Mouse (Mus musculus): ENCODE data around the gene Rpp38. TPM values are rescaled to one million over a fixed set of nuclear protein-coding genes. Genes with fewer than 3 reads are reported as not detected.

Gene Rpp38
- polyA plus RNA-seq, 1 experiment from 2014 or later: 26.5 TPM

- WGBS: 55% methylated on average over 3 of the region's 3 CpGs
- H3K4me1 ChIP-seq (ENCODE audit: control insufficient read depth, insufficient read depth, low read length): no peaks in the 10 kb centered on the region; the same call in 1 of the 2 replicates
- ATAC-seq (ENCODE audit: low FRiP score, low TSS enrichment): no peak
- no peaks in the 10 kb centered on the region for H3K9me3 ChIP-seq (ENCODE audit: control insufficient read depth, low read length)
- H3K27me3 ChIP-seq (ENCODE audit: control insufficient read depth, insufficient read depth, low read length): no peaks in the 10 kb centered on the region
- H3K27ac ChIP-seq (ENCODE audit: low read depth, low read length): no peak overlapping the region
- no peak overlapping the region for H3K4me2 ChIP-seq (replicated peaks; ENCODE audit: low read depth, low read length)
- peaks cover 9% of the 10 kb centered on the region; the same call in 1 of the 2 replicates for H3K36me3 ChIP-seq (ENCODE audit: control insufficient read depth, insufficient read depth, low read length)
- no peak overlapping the region for H3K4me3 ChIP-seq (ENCODE audit: low read length)
- no peak overlapping the region for H3K9ac ChIP-seq (ENCODE audit: low read depth, low read length)
Observed at GRCm38 (mm10) chr2:3305426-3306025, 26.9 kb downstream of the Rpp38 start.

GRCm38 (mm10) chr2:3295826-3296225, 36.6 kb downstream of the Rpp38 start:
- H3K4me1 ChIP-seq (ENCODE audit: control insufficient read depth, insufficient read depth, low read length): no peaks in the 10 kb centered on the region
- H3K27me3 ChIP-seq (ENCODE audit: control insufficient read depth, insufficient read depth, low read length): no peaks in the 10 kb centered on the region
- no peaks in the 10 kb centered on the region for H3K9me3 ChIP-seq (ENCODE audit: control insufficient read depth, low read length)
- H3K4me3 ChIP-seq (ENCODE audit: low read length): no peak overlapping the region
- ATAC-seq (ENCODE audit: low FRiP score, low TSS enrichment): no peak
- H3K36me3 ChIP-seq (ENCODE audit: control insufficient read depth, insufficient read depth, low read length): no peaks in the 10 kb centered on the region
- 91% methylated on average over 7 of the region's 7 CpGs for whole genome bisulfite sequencing
- H3K4me2 ChIP-seq (replicated peaks; ENCODE audit: low read depth, low read length): no peak overlapping the region
- no peak overlapping the region for H3K27ac ChIP-seq (ENCODE audit: low read depth, low read length)
- no peak overlapping the region for H3K9ac ChIP-seq (ENCODE audit: low read depth, low read length)

GRCm38 (mm10) chr2:3292170-3292569, 40.3 kb downstream of the Rpp38 start:
- 89% methylated on average over 1 of the region's 1 CpGs for WGBS
- H3K27me3 ChIP-seq (ENCODE audit: control insufficient read depth, insufficient read depth, low read length): no peaks in the 10 kb centered on the region
- no peaks in the 10 kb centered on the region for H3K9me3 ChIP-seq (ENCODE audit: control insufficient read depth, low read length)
- no peak overlapping the region for H3K4me3 ChIP-seq (ENCODE audit: low read length)
- H3K4me2 ChIP-seq (replicated peaks; ENCODE audit: low read depth, low read length): no peak overlapping the region
- ATAC-seq (ENCODE audit: low FRiP score, low TSS enrichment): no peak
- no peak overlapping the region for H3K9ac ChIP-seq (ENCODE audit: low read depth, low read length)
- no peaks in the 10 kb centered on the region for H3K4me1 ChIP-seq (ENCODE audit: control insufficient read depth, insufficient read depth, low read length)
- no peak overlapping the region for H3K27ac ChIP-seq (ENCODE audit: low read depth, low read length)
- H3K36me3 ChIP-seq (ENCODE audit: control insufficient read depth, insufficient read depth, low read length): no peaks in the 10 kb centered on the region

- H3K27ac ChIP-seq (ENCODE audit: low read depth, low read length): no peak overlapping the region
- no peaks in the 10 kb centered on the region for H3K4me1 ChIP-seq (ENCODE audit: control insufficient read depth, insufficient read depth, low read length)
- no peak for ATAC-seq (ENCODE audit: low FRiP score, low TSS enrichment)
- WGBS: 65% methylated on average over 1 of the region's 1 CpGs
- H3K9me3 ChIP-seq (ENCODE audit: control insufficient read depth, low read length): no peaks in the 10 kb centered on the region
- no peak overlapping the region for H3K9ac ChIP-seq (ENCODE audit: low read depth, low read length)
- H3K36me3 ChIP-seq (ENCODE audit: control insufficient read depth, insufficient read depth, low read length): no peaks in the 10 kb centered on the region
- no peak overlapping the region for H3K4me2 ChIP-seq (replicated peaks; ENCODE audit: low read depth, low read length)
- no peak overlapping the region for H3K4me3 ChIP-seq (ENCODE audit: low read length)
- H3K27me3 ChIP-seq (ENCODE audit: control insufficient read depth, insufficient read depth, low read length): no peaks in the 10 kb centered on the region
Observed at GRCm38 (mm10) chr2:3289581-3289980, 42.9 kb downstream of the Rpp38 start.

GRCm38 (mm10) chr2:3286243-3286642, 46.2 kb downstream of the Rpp38 start:
- 64% methylated on average over 2 of the region's 2 CpGs for WGBS
- H3K4me2 ChIP-seq (replicated peaks; ENCODE audit: low read depth, low read length): no peak overlapping the region

GRCm38 (mm10) chr2:3285709-3286108, 46.7 kb downstream of the Rpp38 start:
- Histone ChIP-seq H3K27ac (ENCODE audit: low read depth, low read length) (no peak overlapping the region), H3K9me3 (ENCODE audit: control insufficient read depth, low read length) (no peaks in the 10 kb centered on the region), H3K4me1 (ENCODE audit: control insufficient read depth, insufficient read depth, low read length) (0 out of 2 replicates have a peak, but pooled peaks cover 4% of the 10 kb centered on the region), H3K4me3 (ENCODE audit: low read length) (no peak overlapping the region; the same call in 1 of the 2 replicates), H3K4me2 (replicated peaks; ENCODE audit: low read depth, low read length) (peak overlapping the region; percentile 73; the same call in 1 of the 2 replicates), H3K36me3 (ENCODE audit: control insufficient read depth, insufficient read depth, low read length) (no peaks in the 10 kb centered on the region), H3K9ac (ENCODE audit: low read depth, low read length) (no peak overlapping the region), H3K27me3 (ENCODE audit: control insufficient read depth, insufficient read depth, low read length) (no peaks in the 10 kb centered on the region)
- ATAC-seq (ENCODE audit: low FRiP score, low TSS enrichment): no peak
- WGBS: 71% methylated on average over 3 of the region's 3 CpGs

More at GRCm38 (mm10) chr2:3286243-3286642, 46.2 kb downstream of the Rpp38 start:
- no peak for ATAC-seq (ENCODE audit: low FRiP score, low TSS enrichment)
- no peak overlapping the region for H3K27ac ChIP-seq (ENCODE audit: low read depth, low read length)
- H3K4me1 ChIP-seq (ENCODE audit: control insufficient read depth, insufficient read depth, low read length): 0 out of 2 replicates have a peak, but pooled peaks cover 4% of the 10 kb centered on the region
- no peaks in the 10 kb centered on the region for H3K9me3 ChIP-seq (ENCODE audit: control insufficient read depth, low read length)
- H3K9ac ChIP-seq (ENCODE audit: low read depth, low read length): no peak overlapping the region
- no peak overlapping the region for H3K4me3 ChIP-seq (ENCODE audit: low read length)
- H3K36me3 ChIP-seq (ENCODE audit: control insufficient read depth, insufficient read depth, low read length): no peaks in the 10 kb centered on the region
- H3K27me3 ChIP-seq (ENCODE audit: control insufficient read depth, insufficient read depth, low read length): no peaks in the 10 kb centered on the region

- Histone ChIP-seq H3K9ac (ENCODE audit: low read depth, low read length) (peak overlapping the region; percentile 70), H3K4me2 (replicated peaks; ENCODE audit: low read depth, low read length) (peak overlapping the region; percentile 73), H3K4me3 (ENCODE audit: low read length) (peak overlapping the region; percentile 62), H3K9me3 (ENCODE audit: control insufficient read depth, low read length) (no peaks in the 10 kb centered on the region), H3K27me3 (ENCODE audit: control insufficient read depth, insufficient read depth, low read length) (no peaks in the 10 kb centered on the region), H3K4me1 (ENCODE audit: control insufficient read depth, insufficient read depth, low read length) (0 out of 2 replicates have a peak, but pooled peaks cover 4% of the 10 kb centered on the region), H3K36me3 (ENCODE audit: control insufficient read depth, insufficient read depth, low read length) (no peaks in the 10 kb centered on the region), H3K27ac (ENCODE audit: low read depth, low read length) (peak overlapping the region; percentile 69; the same call in 1 of the 2 replicates)
- no peak for ATAC-seq (ENCODE audit: low FRiP score, low TSS enrichment)
- WGBS: 4% methylated on average over 6 of the region's 6 CpGs
Observed at GRCm38 (mm10) chr2:3285181-3285530, 47.3 kb downstream of the Rpp38 start.

- Histone ChIP-seq H3K27me3 (ENCODE audit: control insufficient read depth, insufficient read depth, low read length) (no peaks in the 10 kb centered on the region), H3K36me3 (ENCODE audit: control insufficient read depth, insufficient read depth, low read length) (no peaks in the 10 kb centered on the region), H3K9ac (ENCODE audit: low read depth, low read length) (peak overlapping the region; percentile 70), H3K4me3 (ENCODE audit: low read length) (peak overlapping the region; percentile 62), H3K9me3 (ENCODE audit: control insufficient read depth, low read length) (no peaks in the 10 kb centered on the region), H3K4me2 (replicated peaks; ENCODE audit: low read depth, low read length) (peak overlapping the region; percentile 73), H3K4me1 (ENCODE audit: control insufficient read depth, insufficient read depth, low read length) (0 out of 2 replicates have a peak, but pooled peaks cover 4% of the 10 kb centered on the region), H3K27ac (ENCODE audit: low read depth, low read length) (peak overlapping the region; percentile 69)
- WGBS: under 1% methylated on average over 54 of the region's 60 CpGs
- peak; percentile 9 for ATAC-seq (ENCODE audit: low FRiP score, low TSS enrichment)
Observed at GRCm38 (mm10) chr2:3284473-3285180, 47.8 kb downstream of the Rpp38 start.

All from kidney, embryonic 14.5 days (tissue).